Comparison of ENCODE assay signal across 14 mouse cellular contexts in the genomic region with DNA sequence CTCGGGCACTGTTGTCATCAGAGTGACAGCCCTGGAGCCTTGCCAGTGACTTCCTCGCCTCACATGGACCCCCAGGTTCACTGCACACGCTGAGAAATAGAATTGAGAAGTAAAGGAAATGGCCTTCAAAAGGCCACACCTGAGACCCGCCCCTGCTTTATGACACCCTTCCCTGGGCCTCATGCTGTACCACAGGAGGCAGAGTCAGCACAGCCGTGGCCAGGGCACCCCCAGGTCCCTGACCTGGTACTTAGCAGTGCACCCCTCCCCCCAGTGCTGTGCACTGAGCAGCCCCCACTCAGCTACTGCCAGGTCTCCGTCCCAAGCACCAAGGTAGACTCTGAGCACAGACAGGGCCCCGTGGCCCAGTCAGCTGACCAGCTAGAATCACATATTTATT.
"Had no signal": no experiment of that assay in that cellular context is flagged by ENCODE, and none has a peak within 500 bp of the region (broad histone marks: within the 10 kb centered on the region; RNA-seq: fewer than 3 reads in every experiment).

No protein-coding gene starts in this region.

- H3K27me3 ChIP-seq: midbrain, embryonic 13.5 days; midbrain, embryonic 15.5 days; neural tube, embryonic 12.5 days; stomach, embryonic 15.5 days had no signal

- ATAC-seq: liver, postnatal 0 days; midbrain, embryonic 15.5 days had no signal

- H3K4me2 ChIP-seq: lung, embryonic 14.5 days; midbrain, embryonic 11.5 days; midbrain, embryonic 13.5 days; midbrain, embryonic 15.5 days; neural tube, embryonic 12.5 days; stomach, embryonic 15.5 days had no signal

- H3K27ac ChIP-seq: midbrain, embryonic 13.5 days; midbrain, embryonic 15.5 days; neural tube, embryonic 12.5 days; stomach, embryonic 15.5 days; stomach, postnatal 0 days had no signal

- H3K4me3 ChIP-seq: midbrain, embryonic 13.5 days; midbrain, embryonic 15.5 days; neural tube, embryonic 12.5 days; stomach, embryonic 15.5 days had no signal

- H3K9me3 ChIP-seq: midbrain, embryonic 13.5 days; midbrain, embryonic 15.5 days; neural tube, embryonic 12.5 days; stomach, embryonic 15.5 days had no signal

- H3K4me1 ChIP-seq: midbrain, embryonic 13.5 days; midbrain, embryonic 15.5 days; stomach, embryonic 15.5 days had no signal

- DNase-seq: liver, postnatal 0 days; lung, embryonic 14.5 days; lung, postnatal 10 days; lung, postnatal 4 days; right cerebral cortex, postnatal 14 days; thymus, adult 2 months; thymus, postnatal 25 days; thymus, postnatal 4 days had no signal

- H3K9ac ChIP-seq: liver, postnatal 0 days; lung, embryonic 14.5 days; midbrain, embryonic 13.5 days; midbrain, embryonic 15.5 days; neural tube, embryonic 12.5 days; stomach, embryonic 15.5 days had no signal
